Mouse (Mus musculus) myocyte (in vitro differentiated cells): Measurements from ENCODE around the gene Elmo3. TPM values are rescaled to one million over a fixed set of nuclear protein-coding genes. Genes with fewer than 3 reads are reported as not detected.

Source experiments
- H3K27me3 ChIP-seq: one replicate; pipeline ENCODE4 v1.6.1; 2011; ENCODE audit not compliant: control insufficient read depth, insufficient read depth, insufficient read length
- H3K36me3 ChIP-seq: one replicate; pipeline ENCODE4 v1.6.1; 2011; ENCODE audit not compliant: control insufficient read depth, insufficient read depth
- H3K4me2 ChIP-seq: one replicate; pipeline ENCODE4 v1.6.1; 2011; ENCODE audit warnings: low read depth, control low read depth
- H3K4me3 ChIP-seq: one replicate; pipeline ENCODE4 v1.5.1; 2011; ENCODE audit warnings: mild to moderate bottlenecking, control low read depth, moderate library complexity
- H3K79me2 ChIP-seq: one replicate; pipeline ENCODE4 v1.6.1; 2011; ENCODE audit not compliant: control insufficient read depth, insufficient read depth
- H3ac ChIP-seq: one replicate; pipeline ENCODE4 v1.6.1; 2011; ENCODE audit not compliant: control insufficient read depth, insufficient read length
- CEBPB ChIP-seq: IDR thresholded peaks from 2 replicates; pipeline ENCODE4 v1.6.1; 2011; ENCODE audit warnings: mild to moderate bottlenecking, moderate library complexity; ENCODE audit not compliant: poor library complexity, insufficient read depth, severe bottlenecking
- E2F4 ChIP-seq: IDR thresholded peaks from one replicate; pipeline ENCODE4 v1.6.1; 2011; ENCODE audit warnings: mild to moderate bottlenecking, control low read depth, moderate library complexity; ENCODE audit not compliant: insufficient read depth
- MAX ChIP-seq: IDR thresholded peaks from one replicate; pipeline ENCODE4 v1.6.1; 2011; ENCODE audit warnings: low read depth, mild to moderate bottlenecking, control low read depth
- MYOD1 ChIP-seq, 3 experiments: IDR thresholded peaks; one replicate each; pipeline ENCODE4 v1.6.1; 2011; ENCODE audit warnings: control low read depth in 2 of 3, low read depth in 2 of 3, mild to moderate bottlenecking in 2 of 3, moderate library complexity in 1 of 3; ENCODE audit not compliant: insufficient read length in 2 of 3, control insufficient read depth in 1 of 3
- MYOG ChIP-seq, 3 experiments: IDR thresholded peaks; one replicate each; pipeline ENCODE4 v1.6.1; 2011; ENCODE audit warnings: control low read depth in 2 of 3, low read depth in 2 of 3, mild to moderate bottlenecking in 2 of 3; ENCODE audit not compliant: insufficient read length in 2 of 3, control insufficient read depth in 1 of 3, insufficient read depth in 1 of 3
- POLR2A ChIP-seq: IDR thresholded peaks from one replicate; pipeline ENCODE4 v1.6.1; 2011; ENCODE audit warnings: low read depth, mild to moderate bottlenecking, control low read depth, moderate library complexity; ENCODE audit not compliant: insufficient read length
- POLR2AphosphoS2 ChIP-seq: IDR thresholded peaks from one replicate; pipeline ENCODE4 v1.6.1; 2011; ENCODE audit warnings: low read depth, control low read depth; ENCODE audit not compliant: insufficient read length
- REST ChIP-seq: IDR thresholded peaks from one replicate; pipeline ENCODE4 v1.6.1; 2011; ENCODE audit warnings: mild to moderate bottlenecking, control low read depth, moderate library complexity; ENCODE audit not compliant: insufficient read depth, insufficient read length
- SRF ChIP-seq: IDR thresholded peaks from one replicate; pipeline ENCODE4 v1.6.1; 2011; ENCODE audit warnings: low read depth; ENCODE audit not compliant: control insufficient read depth, insufficient read length
- TCF12 ChIP-seq: IDR thresholded peaks from one replicate; pipeline ENCODE4 v1.6.1; 2011; ENCODE audit warnings: mild to moderate bottlenecking, control low read depth; ENCODE audit not compliant: poor library complexity, insufficient read depth, severe bottlenecking
- TCF3 ChIP-seq: IDR thresholded peaks from one replicate; pipeline ENCODE4 v1.6.1; 2011; ENCODE audit warnings: low read depth, control low read depth; ENCODE audit not compliant: insufficient read length
- USF1 ChIP-seq: IDR thresholded peaks from one replicate; pipeline ENCODE4 v1.6.1; 2011; ENCODE audit warnings: low read depth, mild to moderate bottlenecking, control low read depth, moderate library complexity
- polyA plus RNA-seq: library from polyadenylated mRNA; unstranded; fragments of >200 nt; fragmentation: generic; extraction: Trizol; gene quantifications from one replicate; pipeline ENCODE4 v1.2.1, GENCODE M21; 2012; ENCODE audit warnings: missing spikeins

The Elmo3 gene
- polyA plus RNA-seq, 1 experiment = 0.92 TPM

GRCm38 (mm10) chr8:105260371-105261099 is 44.9 kb upstream of the Elmo3 start:
- Histone ChIP-seq H3ac (no peak overlapping the region), H3K36me3 (no peaks in the 10 kb centered on the region), H3K79me2 (peaks cover 4% of the 10 kb centered on the region), H3K4me2 (no peak overlapping the region), H3K27me3 (no peaks in the 10 kb centered on the region), H3K4me3 (no peak overlapping the region)
- TF ChIP-seq E2F4 = no peak
- TF ChIP-seq CEBPB = no peak
- no peak for TF ChIP-seq MYOG (IDR thresholded peaks at IDR 0.05; ENCODE audit: control insufficient read depth in 1 of 3, insufficient read depth in 1 of 3, insufficient read length in 2 of 3, low read depth in 2 of 3)

GRCm38 (mm10) chr8:105261326-105261980 is 43.9 kb upstream of the Elmo3 start:
- peaks cover 4% of the 10 kb centered on the region for H3K79me2 ChIP-seq
- no peak overlapping the region for H3ac ChIP-seq
- TF ChIP-seq TCF3 = no peak
- no peak for TF ChIP-seq E2F4
- H3K27me3 ChIP-seq = no peaks in the 10 kb centered on the region
- H3K4me3 ChIP-seq = no peak overlapping the region
- no peaks in the 10 kb centered on the region for H3K36me3 ChIP-seq
- H3K4me2 ChIP-seq = no peak overlapping the region

- Histone ChIP-seq H3K4me3 (peak overlapping the region; percentile 62), H3K27me3 (no peaks in the 10 kb centered on the region), H3ac (no peak overlapping the region), H3K4me2 (peak overlapping the region; percentile 72), H3K79me2 (peaks cover 4% of the 10 kb centered on the region), H3K36me3 (no peaks in the 10 kb centered on the region)
- TF ChIP-seq REST = no peak
- no peak for TF ChIP-seq MYOD1 (IDR thresholded peaks at IDR 0.05; ENCODE audit: control insufficient read depth in 1 of 3, insufficient read length in 2 of 3, low read depth in 2 of 3)
- TF ChIP-seq TCF3 = no peak
- no peak for TF ChIP-seq USF1
- TF ChIP-seq MAX = no peak
- TF ChIP-seq POLR2AphosphoS2 = no peak
- no peak for TF ChIP-seq MYOG (IDR thresholded peaks at IDR 0.05; ENCODE audit: control insufficient read depth in 1 of 3, insufficient read depth in 1 of 3, insufficient read length in 2 of 3, low read depth in 2 of 3)
- TF ChIP-seq TCF12 = no peak
- TF ChIP-seq E2F4 = no peak
- TF ChIP-seq SRF = no peak
- no peak for TF ChIP-seq POLR2A
- TF ChIP-seq CEBPB = no peak
Observed at GRCm38 (mm10) chr8:105263244-105263912, 42.0 kb upstream of the Elmo3 start.

GRCm38 (mm10) chr8:105264024-105264982 is 41.1 kb upstream of the Elmo3 start, which contains the start of the genes Tradd and Fbxl8:
Gene Tradd, minus strand, starts transcription at chr8:105264609.
Gene Fbxl8, plus strand, starts transcription at chr8:105264648.
- peaks cover 4% of the 10 kb centered on the region for H3K79me2 ChIP-seq
- H3K4me2 ChIP-seq = peak within 1 kb of the TSS; percentile 72
- peak within 1 kb of the TSS; percentile 62 for H3K4me3 ChIP-seq
- H3K27me3 ChIP-seq = no peaks in the 10 kb centered on the region
- H3ac ChIP-seq = peak within 1 kb of the TSS; percentile 19
- TF ChIP-seq TCF12 = no peak
- TF ChIP-seq MYOD1 (IDR thresholded peaks at IDR 0.05; ENCODE audit: control insufficient read depth in 1 of 3, insufficient read length in 2 of 3, low read depth in 2 of 3) = peak in 1 of 3 experiments; percentile 19
- TF ChIP-seq POLR2AphosphoS2 = peak; percentile 81
- TF ChIP-seq USF1 = no peak
- TF ChIP-seq REST = no peak
- TF ChIP-seq POLR2A = peak; percentile 86
- peak in 1 of 3 experiments; percentile 1 for TF ChIP-seq MYOG (IDR thresholded peaks at IDR 0.05; ENCODE audit: control insufficient read depth in 1 of 3, insufficient read depth in 1 of 3, insufficient read length in 2 of 3, low read depth in 2 of 3)
- H3K36me3 ChIP-seq = no peaks in the 10 kb centered on the region
